Mouse (Mus musculus): ENCODE results near the gene Rhobtb1. TPM values are rescaled to one million over a fixed set of nuclear protein-coding genes. Genes with fewer than 3 reads are reported as not detected.

The Rhobtb1 gene
- polyA plus RNA-seq, 1 experiment from 2014 or later, result 6.2 TPM

- POLR2A ChIA-PET, result no interaction called here
- TF ChIP-seq CTCF (IDR thresholded peaks at IDR 0.05), result no peak
- in situ Hi-C loops (cut with MboI; ENCODE audit: low pct_unique_long_range_greater_than_20kb), result no loop called here
- H3K27me3 ChIP-seq, result no peaks in the 10 kb centered on the region
- CTCF ChIA-PET, result no interaction called here
- ATAC-seq (no peak), DNase-seq (ENCODE audit: low read depth, low spot score) (no peak)
Observed at GRCm38 (mm10) chr10:69163216-69163615, 12.0 kb downstream of the Rhobtb1 start.

- ChIA-PET CTCF (interaction anchor here (0.7 kb wide), 1 partner anchor 20 kb away, joined by 3 read pairs; no protein-coding TSS in a partner anchor), POLR2A (interaction anchor here (0.9 kb wide), 1 partner anchor 13 kb away, joined by 3 read pairs; no protein-coding TSS in a partner anchor)
- peak; percentile 74 for TF ChIP-seq CTCF (IDR thresholded peaks at IDR 0.05)
- no peak for ATAC-seq
- no peaks in the 10 kb centered on the region for H3K27me3 ChIP-seq
- DNase-seq (ENCODE audit: low read depth, low spot score), result no peak
- in situ Hi-C loops (cut with MboI; ENCODE audit: low pct_unique_long_range_greater_than_20kb), result no loop called here
Observed at GRCm38 (mm10) chr10:69165125-69165524, 13.9 kb downstream of the Rhobtb1 start.

GRCm38 (mm10) chr10:69165847-69166246 lies 14.6 kb downstream of the Rhobtb1 start:
- POLR2A ChIA-PET, result interaction anchor here (0.9 kb wide), 1 partner anchor 12 kb away, joined by 3 read pairs; no protein-coding TSS in a partner anchor
- in situ Hi-C loops (cut with MboI; ENCODE audit: low pct_unique_long_range_greater_than_20kb), result no loop called here
- ATAC-seq, result no peak
- no peaks in the 10 kb centered on the region for H3K27me3 ChIP-seq
- DNase-seq (ENCODE audit: low read depth, low spot score), result peak; percentile 22
- no peak for TF ChIP-seq CTCF (IDR thresholded peaks at IDR 0.05)
- CTCF ChIA-PET, result interaction anchor here (0.7 to 1.1 kb wide), 3 partner anchors 16 to 141 kb away, joined by 3 to 4 read pairs (median 4); no protein-coding TSS in a partner anchor

GRCm38 (mm10) chr10:69166514-69166913 lies 15.3 kb downstream of the Rhobtb1 start:
- H3K27me3 ChIP-seq, result no peaks in the 10 kb centered on the region
- in situ Hi-C loops (cut with MboI; ENCODE audit: low pct_unique_long_range_greater_than_20kb), result no loop called here
- no peak for TF ChIP-seq CTCF (IDR thresholded peaks at IDR 0.05)
- POLR2A ChIA-PET, result interaction anchor here (0.8 kb wide), 1 partner anchor 159 kb away, joined by 3 read pairs; no protein-coding TSS in a partner anchor
- DNase-seq (ENCODE audit: low read depth, low spot score), result no peak
- ATAC-seq, result no peak
- CTCF ChIA-PET, result interaction anchor here (1.0 to 1.1 kb wide), 2 partner anchors 16 to 140 kb away, joined by 4 read pairs; no protein-coding TSS in a partner anchor

- no peak for TF ChIP-seq CTCF (IDR thresholded peaks at IDR 0.05)
- in situ Hi-C loops (cut with MboI; ENCODE audit: low pct_unique_long_range_greater_than_20kb), result no loop called here
- no peak for DNase-seq (ENCODE audit: low read depth, low spot score)
- no peak for ATAC-seq
- H3K27me3 ChIP-seq, result no peaks in the 10 kb centered on the region
- ChIA-PET POLR2A (no interaction called here), CTCF (interaction anchor here (0.9 kb wide), 1 partner anchor 10 kb away, joined by 3 read pairs; no protein-coding TSS in a partner anchor)
Observed at GRCm38 (mm10) chr10:69172412-69172811, 21.2 kb downstream of the Rhobtb1 start.

GRCm38 (mm10) chr10:69176116-69176515 lies 24.9 kb downstream of the Rhobtb1 start:
- no peak for DNase-seq (ENCODE audit: low read depth, low spot score)
- H3K27me3 ChIP-seq, result no peaks in the 10 kb centered on the region
- POLR2A ChIA-PET, result no interaction called here
- no peak for TF ChIP-seq CTCF (IDR thresholded peaks at IDR 0.05)
- ATAC-seq, result no peak
- CTCF ChIA-PET, result no interaction called here
- in situ Hi-C loops (cut with MboI; ENCODE audit: low pct_unique_long_range_greater_than_20kb), result no loop called here

GRCm38 (mm10) chr10:69179341-69179740 lies 28.1 kb downstream of the Rhobtb1 start:
- ChIA-PET CTCF (interaction anchor here (1.3 kb wide), 1 partner anchor 11 kb away, joined by 3 read pairs; no protein-coding TSS in a partner anchor), POLR2A (no interaction called here)
- H3K27me3 ChIP-seq, result no peaks in the 10 kb centered on the region
- DNase-seq (ENCODE audit: low read depth, low spot score), result no peak
- no peak for ATAC-seq
- peak; percentile 28 for TF ChIP-seq CTCF (IDR thresholded peaks at IDR 0.05)
- in situ Hi-C loops (cut with MboI; ENCODE audit: low pct_unique_long_range_greater_than_20kb), result no loop called here

GRCm38 (mm10) chr10:69180997-69181396 lies 29.8 kb downstream of the Rhobtb1 start:
- ChIA-PET POLR2A (no interaction called here), CTCF (interaction anchor here (2.4 kb wide), 1 partner anchor 126 kb away, joined by 6 read pairs; no protein-coding TSS in a partner anchor)
- TF ChIP-seq CTCF (IDR thresholded peaks at IDR 0.05), result no peak
- in situ Hi-C loops (cut with MboI; ENCODE audit: low pct_unique_long_range_greater_than_20kb), result loop anchor here (10.0 kb wide), 1 partner anchor 276 kb away; no protein-coding TSS in a partner anchor
- no peaks in the 10 kb centered on the region for H3K27me3 ChIP-seq
- no peak for ATAC-seq
- peak; percentile 43 for DNase-seq (ENCODE audit: low read depth, low spot score)

- in situ Hi-C loops (cut with MboI; ENCODE audit: low pct_unique_long_range_greater_than_20kb), result loop anchor here (5.0 to 10.0 kb wide), 2 partner anchors 122 to 280 kb away; no protein-coding TSS in a partner anchor
- no peak for DNase-seq (ENCODE audit: low read depth, low spot score)
- no peak for TF ChIP-seq CTCF (IDR thresholded peaks at IDR 0.05)
- CTCF ChIA-PET, result interaction anchor here (0.7 to 1.9 kb wide), 6 partner anchors 20 to 283 kb away, joined by 3 to 6 read pairs (median 3); no protein-coding TSS in a partner anchor
- no peak for ATAC-seq
- H3K27me3 ChIP-seq, result no peaks in the 10 kb centered on the region
- POLR2A ChIA-PET, result no interaction called here
Observed at GRCm38 (mm10) chr10:69184903-69185302, 33.7 kb downstream of the Rhobtb1 start.

- ATAC-seq (no peak), DNase-seq (ENCODE audit: low read depth, low spot score) (no peak)
- in situ Hi-C loops (cut with MboI; ENCODE audit: low pct_unique_long_range_greater_than_20kb), result loop anchor here (5.0 to 10.0 kb wide), 2 partner anchors 122 to 281 kb away; no protein-coding TSS in a partner anchor
- no peaks in the 10 kb centered on the region for H3K27me3 ChIP-seq
- peak; percentile 33 for TF ChIP-seq CTCF (IDR thresholded peaks at IDR 0.05)
- ChIA-PET POLR2A (interaction anchor here (0.6 to 1.5 kb wide), 2 partner anchors 103 to 129 kb away, joined by 3 to 6 read pairs; no protein-coding TSS in a partner anchor), CTCF (interaction anchor here (0.7 to 1.9 kb wide), 9 partner anchors 20 to 283 kb away, joined by 3 to 6 read pairs (median 3); no protein-coding TSS in a partner anchor)
Observed at GRCm38 (mm10) chr10:69185431-69185830, 34.2 kb downstream of the Rhobtb1 start.
